ENCODE assay signal across 19 mouse cellular contexts in genomic region chr4:127509936-127510335, GRCm38 (mm10).
DNase-seq lines count a peak whose midpoint lies in the region; ATAC-seq and TF ChIP-seq lines count a peak whose summit lies in the region.
"Had no signal": no experiment of that assay in that cellular context is flagged by ENCODE, and none has a peak within 500 bp of the region (broad histone marks: within the 10 kb centered on the region; RNA-seq: fewer than 3 reads in every experiment).

No protein-coding gene starts in this region.

- intact Hi-C loops in left cerebral cortex, adult 2 months (cut with DNase I): no loop called here
- intact Hi-C loops in heart, postnatal 14 days (cut with DNase I): no loop called here

- TF ChIP-seq CTCF in left cerebral cortex, adult 2 months (IDR thresholded peaks at IDR 0.05): no peak

- no peaks in the 10 kb centered on the region for H3K9me3 ChIP-seq in kidney, embryonic 16.5 days (ENCODE audit: low read length)
- H3K9me3 ChIP-seq in hindbrain, embryonic 14.5 days (ENCODE audit: control insufficient read depth, low read length): no peaks in the 10 kb centered on the region
- H3K9me3 ChIP-seq: forebrain, embryonic 12.5 days; hindbrain, embryonic 15.5 days had no signal

- no peak for ATAC-seq in kidney, embryonic 16.5 days (ENCODE audit: low FRiP score, low TSS enrichment)
- no peak for ATAC-seq in hindbrain, embryonic 14.5 days (ENCODE audit: low FRiP score)
- ATAC-seq: midbrain, embryonic 16.5 days had no signal

- H3K4me2 ChIP-seq in kidney, embryonic 16.5 days (replicated peaks; ENCODE audit: low read depth, low read length): no peak overlapping the region
- no peak overlapping the region for H3K4me2 ChIP-seq in hindbrain, embryonic 14.5 days (replicated peaks)
- H3K4me2 ChIP-seq: forebrain, embryonic 12.5 days; hindbrain, embryonic 15.5 days had no signal

- H3K4me3 ChIP-seq in left cerebral cortex, adult 2 months: no peak overlapping the region
- H3K4me3 ChIP-seq in kidney, embryonic 16.5 days (ENCODE audit: low read length): no peak overlapping the region
- no peak overlapping the region for H3K4me3 ChIP-seq in hindbrain, embryonic 14.5 days (replicated peaks; ENCODE audit: low read length)
- H3K4me3 ChIP-seq: forebrain, embryonic 12.5 days; hindbrain, embryonic 15.5 days had no signal

- H3K4me1 ChIP-seq in kidney, embryonic 16.5 days (ENCODE audit: insufficient read depth, low read length): no peaks in the 10 kb centered on the region
- H3K4me1 ChIP-seq in hindbrain, embryonic 14.5 days (replicated peaks; ENCODE audit: control insufficient read depth, insufficient read depth, low read length): no peaks in the 10 kb centered on the region
- H3K4me1 ChIP-seq: forebrain, embryonic 12.5 days; hindbrain, embryonic 15.5 days had no signal

- 73% methylated on average over 9 of the region's 9 CpGs for WGBS in kidney, embryonic 16.5 days
- 84% methylated on average over 9 of the region's 9 CpGs for WGBS in hindbrain, embryonic 14.5 days

- H3K27ac ChIP-seq in left cerebral cortex, adult 2 months: no peak overlapping the region
- H3K27ac ChIP-seq in kidney, embryonic 16.5 days (ENCODE audit: low read length): no peak overlapping the region
- H3K27ac ChIP-seq in hindbrain, embryonic 14.5 days: no peak overlapping the region
- H3K27ac ChIP-seq: forebrain, embryonic 12.5 days; hindbrain, embryonic 15.5 days; macrophage; stomach, postnatal 0 days had no signal

- no peaks in the 10 kb centered on the region for H3K36me3 ChIP-seq in kidney, embryonic 16.5 days (ENCODE audit: insufficient read depth, low read length)
- H3K36me3 ChIP-seq in hindbrain, embryonic 14.5 days (replicated peaks; ENCODE audit: control insufficient read depth, insufficient read depth): no peaks in the 10 kb centered on the region
- H3K36me3 ChIP-seq: forebrain, embryonic 12.5 days; G1E; hindbrain, embryonic 15.5 days had no signal

- no peaks in the 10 kb centered on the region for H3K27me3 ChIP-seq in kidney, embryonic 16.5 days (ENCODE audit: insufficient read depth, low read length)
- H3K27me3 ChIP-seq in hindbrain, embryonic 14.5 days (ENCODE audit: control insufficient read depth, insufficient read depth, low read length): no peaks in the 10 kb centered on the region
- H3K27me3 ChIP-seq: forebrain, embryonic 12.5 days; hindbrain, embryonic 15.5 days had no signal

- peak; percentile 69 to 84 for DNase-seq in frontal cortex, adult 2 months (ENCODE audit: extremely low spot score in 1 of 2, low spot score in 1 of 2)
- peak; percentile 56 to 70 for DNase-seq in layer of hippocampus, adult 18-20 months (ENCODE audit: low spot score in 2 of 2)
- peak; percentile 53 to 56 for DNase-seq in left cerebral cortex, adult 2 months (ENCODE audit: extremely low spot score in 1 of 2, low spot score in 2 of 2)
- DNase-seq in right cerebral cortex, postnatal 10 days (ENCODE audit: low spot score in 2 of 2): peak; percentile 77 to 84
- DNase-seq in adrenal gland, postnatal 10 days: no peak
- no peak for DNase-seq in heart, postnatal 14 days
- no peak for DNase-seq in hindbrain, embryonic 14.5 days (ENCODE audit: low spot score)
- DNase-seq: cerebellum, adult 2 months; kidney, adult 11 months; kidney, postnatal 14 days; lung, adult 2 months; thymus, postnatal 25 days had no signal

- no peak overlapping the region for H3K9ac ChIP-seq in kidney, embryonic 16.5 days (replicated peaks; ENCODE audit: low read length)
- no peak overlapping the region for H3K9ac ChIP-seq in hindbrain, embryonic 14.5 days
- H3K9ac ChIP-seq: forebrain, embryonic 12.5 days; hindbrain, embryonic 15.5 days had no signal

Comparison
In these comparisons a context has a peak if more than half of its experiments do, and no peak if none do; other contexts are left out.
1. DNase-seq: peak in frontal cortex, adult 2 months (2 of 2), layer of hippocampus, adult 18-20 months (2 of 2), left cerebral cortex, adult 2 months (2 of 2) and right cerebral cortex, postnatal 10 days (2 of 2); none in adrenal gland, postnatal 10 days (single experiment), heart, postnatal 14 days (0 of 2) and hindbrain, embryonic 14.5 days (single experiment).